Mouse (Mus musculus) activated CD4-positive, CD25-positive, alpha-beta regulatory T cell, adult 4 months (primary cell): ENCODE measurements around the gene Cuzd1. TPM values are rescaled to one million over a fixed set of nuclear protein-coding genes. Genes with fewer than 3 reads are reported as not detected.

ENCODE experiments used
- ATAC-seq: one replicate; pipeline ENCODE4 v1.8.0; 2017
- polyA plus RNA-seq, 2 experiments: library from polyadenylated mRNA; unstranded; fragments of 100-300 nt; shearing (Covaris generic); gene quantifications; one replicate each; pipeline ENCODE4 v1.2.1; 2017

Cuzd1 gene
- polyA plus RNA-seq: not detected

DNA sequence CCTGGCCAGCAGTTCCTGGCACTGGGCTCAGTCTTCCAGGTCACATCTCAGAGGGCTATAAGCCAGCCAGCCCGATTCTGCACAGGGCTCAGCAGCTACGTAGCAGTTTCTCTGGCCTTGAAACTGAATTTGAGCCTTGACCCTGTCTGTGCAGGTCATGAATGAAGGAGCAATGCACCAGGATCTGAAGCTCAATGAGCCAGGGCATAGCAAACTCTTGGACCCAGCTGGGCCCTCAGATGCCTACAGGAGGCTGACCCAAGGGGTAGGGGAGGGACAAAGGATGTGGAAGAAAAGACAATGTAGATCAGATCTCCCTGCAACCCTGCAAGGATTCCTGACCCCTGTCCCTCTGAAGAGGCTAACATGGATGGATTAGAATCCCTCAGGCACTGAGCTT is at the start of gene Cuzd1:
Gene Cuzd1, minus strand, starts transcription at position 101 of the 400 bp plus-strand sequence.
- ATAC-seq: no peak

GRCm38 (mm10) chr7:131371470-131371860 is 49.4 kb upstream of the Cuzd1 start:
- ATAC-seq: peak; percentile 0

DNA sequence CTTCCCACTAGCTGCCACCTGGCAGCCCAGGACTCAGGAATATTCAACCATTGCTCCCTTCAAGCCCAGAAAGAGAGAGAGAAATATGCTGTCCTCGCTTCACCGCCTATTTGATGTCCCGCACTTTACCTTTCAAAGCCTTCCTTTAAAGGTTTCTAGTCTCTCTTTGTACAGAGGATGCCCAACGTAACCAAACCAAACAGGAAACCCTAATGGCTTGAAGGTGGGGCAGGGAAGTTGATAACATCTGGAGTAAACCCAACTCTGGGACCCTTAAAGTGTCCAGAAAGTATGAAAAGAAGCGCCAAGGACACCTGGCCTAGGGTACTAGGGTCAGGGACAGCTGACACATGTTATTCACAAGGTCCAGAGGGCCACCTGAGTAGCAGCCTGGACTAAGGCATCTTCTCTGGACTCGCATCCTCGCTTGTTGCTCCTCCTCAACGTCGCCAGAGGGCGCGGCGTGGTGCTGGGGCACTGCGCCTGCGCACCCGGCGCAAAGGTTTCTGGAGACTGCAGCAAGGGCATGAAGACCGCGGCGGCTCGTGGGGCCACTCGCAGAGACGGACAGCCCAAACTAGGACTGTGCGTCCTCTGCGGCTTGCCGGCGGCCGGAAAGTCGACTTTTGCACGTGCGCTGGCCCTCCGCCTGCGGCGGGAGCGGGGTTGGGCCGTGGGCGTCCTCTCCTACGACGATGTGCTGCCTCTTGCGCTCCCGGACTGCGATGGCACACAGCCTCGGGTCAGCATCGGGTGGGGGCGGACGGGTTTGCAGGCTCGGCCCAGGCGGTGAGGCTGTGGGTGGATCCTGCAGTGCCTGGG is 48.8 kb upstream of the Cuzd1 start, which contains the start of gene Pstk:
Gene Pstk, plus strand, starts transcription at position 494 of the 822 bp plus-strand sequence.
- peak; percentile 86 for ATAC-seq

- ATAC-seq: no peak
These were observed 42.0 kb upstream of the Cuzd1 start for GRCm38 (mm10) chr7:131364131-131364530.

- peak; percentile 92 for ATAC-seq
These were observed 40.7 kb upstream of the Cuzd1 start, which contains the start of gene 2310057M21Rik for GRCm38 (mm10) chr7:131362615-131363300. Gene 2310057M21Rik (minus strand): TSS chr7:131362759.

DNA sequence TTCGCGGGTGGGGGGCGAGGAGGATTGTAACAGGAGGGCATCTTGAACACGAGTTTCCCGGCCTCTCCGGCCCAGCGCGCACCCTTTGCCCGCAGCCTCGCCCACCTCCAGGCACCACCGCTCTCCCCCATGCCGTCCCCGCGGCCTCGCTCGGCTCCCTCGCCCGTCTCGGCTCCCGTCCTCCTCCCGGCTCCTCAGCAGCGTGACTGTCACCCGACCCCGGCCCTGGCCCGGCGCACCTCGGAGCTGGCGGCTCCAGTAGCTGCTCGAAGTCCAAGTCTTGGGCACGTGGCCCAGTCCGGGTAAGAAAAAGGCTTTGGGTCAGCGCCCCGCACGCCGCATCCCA is 40.1 kb upstream of the Cuzd1 start:
- peak; percentile 58 for ATAC-seq

DNA sequence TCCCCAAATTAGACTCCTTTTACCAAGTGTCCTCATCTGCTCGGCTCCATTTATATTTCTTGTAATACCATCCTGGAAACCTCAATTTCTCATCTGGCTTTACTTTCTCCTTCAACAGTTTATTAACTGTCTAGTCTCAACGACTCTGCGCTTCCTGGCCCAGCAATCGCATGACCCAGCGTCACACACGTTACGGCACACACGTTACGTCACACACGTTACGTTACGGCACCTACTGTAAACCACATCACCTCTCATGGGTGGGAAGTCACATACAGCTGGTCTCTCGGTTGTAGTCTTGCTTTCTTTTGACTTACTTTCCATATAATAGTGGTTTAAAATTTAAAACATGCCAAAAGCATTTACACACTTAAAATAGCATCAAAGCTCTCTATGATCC is 34.0 kb upstream of the Cuzd1 start:
- ATAC-seq: no peak

DNA sequence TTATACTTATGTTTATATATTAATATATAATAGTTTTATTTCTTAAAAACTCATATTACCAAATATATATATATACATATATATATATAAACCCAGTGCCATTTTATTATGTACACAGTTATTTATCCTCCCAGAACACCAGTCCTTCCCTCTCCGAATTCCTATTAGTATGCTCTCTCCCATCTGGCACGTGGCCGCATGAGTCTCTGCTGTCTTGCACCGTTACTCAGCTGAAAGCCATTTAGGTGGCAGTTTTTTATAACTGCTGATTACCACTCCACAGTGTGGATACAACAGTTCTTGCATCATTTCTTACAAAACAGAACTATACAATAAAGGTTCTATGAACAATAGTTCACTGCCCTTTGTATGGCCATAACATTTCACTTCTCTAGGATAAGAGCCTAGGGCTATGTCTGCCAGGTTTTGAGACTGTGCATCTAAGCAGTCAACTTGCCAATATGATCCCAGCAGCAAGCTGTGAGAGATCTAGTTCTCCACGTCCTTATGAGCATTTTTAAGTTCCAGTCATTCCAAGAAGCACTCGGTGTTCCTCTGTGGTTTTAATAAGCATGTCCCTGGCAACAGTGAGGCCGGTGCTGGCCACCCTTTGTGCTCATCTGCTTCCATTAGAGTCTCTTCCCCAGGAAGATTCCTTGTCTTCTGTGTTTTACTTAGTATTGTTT is 23.9 kb upstream of the Cuzd1 start:
- no peak for ATAC-seq

DNA sequence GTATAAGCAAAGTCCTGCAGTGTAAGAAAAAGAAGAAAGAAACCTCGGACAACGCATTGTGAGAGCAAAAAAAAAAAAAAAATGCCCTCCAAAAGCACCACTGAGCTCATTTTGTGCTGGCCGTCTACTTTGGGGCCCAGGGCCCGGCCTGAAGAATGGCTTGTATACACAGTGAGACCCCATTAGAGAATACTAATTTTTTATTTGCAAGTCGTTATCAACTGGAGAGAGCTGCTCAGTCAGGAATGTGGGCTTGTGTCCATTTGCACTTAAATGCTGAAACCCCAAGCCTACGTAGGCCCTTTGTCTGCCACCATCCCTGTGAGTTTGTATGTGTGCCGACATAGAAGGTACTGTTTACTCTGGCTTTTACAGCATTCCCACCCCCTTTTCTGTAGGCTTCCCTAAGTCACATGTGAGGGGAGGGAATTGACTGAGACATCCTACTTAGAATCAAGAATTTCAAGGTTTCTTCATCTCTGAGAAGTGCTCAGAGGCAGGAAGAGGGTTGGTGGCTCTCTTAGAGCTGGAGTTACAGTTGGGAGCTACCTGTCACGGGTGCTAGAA is 15.5 kb upstream of the Cuzd1 start:
- no peak for ATAC-seq

DNA sequence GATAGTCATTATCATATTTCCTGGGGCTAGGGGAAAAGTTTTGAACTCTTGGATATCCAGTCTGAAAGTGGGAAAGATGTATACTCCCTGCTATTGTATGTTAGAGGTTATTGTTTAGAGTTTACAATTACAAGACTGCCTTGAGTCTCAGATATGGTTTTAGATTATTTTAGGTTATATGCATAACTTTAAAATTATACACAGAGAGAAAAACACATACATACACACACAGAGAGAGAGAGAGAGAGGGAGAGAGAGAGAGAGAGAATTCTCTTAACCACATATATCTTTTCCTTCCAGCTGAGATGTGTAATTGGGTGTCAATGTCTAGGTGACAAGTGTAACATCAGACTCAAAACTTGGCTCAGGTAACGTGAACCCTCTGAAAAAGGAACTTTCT is 11.5 kb upstream of the Cuzd1 start, which contains the start of gene Fam24a:
Gene Fam24a, plus strand, starts transcription at position 301 of the 400 bp plus-strand sequence.
- no peak for ATAC-seq

- no peak for ATAC-seq
These were observed 9.6 kb upstream of the Cuzd1 start for GRCm38 (mm10) chr7:131331688-131332087.

GRCm38 (mm10) chr7:131329416-131329815 is 7.3 kb upstream of the Cuzd1 start, which contains the start of gene Fam24b:
Gene Fam24b (minus strand): TSS chr7:131329516.
- ATAC-seq: no peak

GRCm38 (mm10) chr7:131327054-131327453 is 5.0 kb upstream of the Cuzd1 start:
- no peak for ATAC-seq

DNA sequence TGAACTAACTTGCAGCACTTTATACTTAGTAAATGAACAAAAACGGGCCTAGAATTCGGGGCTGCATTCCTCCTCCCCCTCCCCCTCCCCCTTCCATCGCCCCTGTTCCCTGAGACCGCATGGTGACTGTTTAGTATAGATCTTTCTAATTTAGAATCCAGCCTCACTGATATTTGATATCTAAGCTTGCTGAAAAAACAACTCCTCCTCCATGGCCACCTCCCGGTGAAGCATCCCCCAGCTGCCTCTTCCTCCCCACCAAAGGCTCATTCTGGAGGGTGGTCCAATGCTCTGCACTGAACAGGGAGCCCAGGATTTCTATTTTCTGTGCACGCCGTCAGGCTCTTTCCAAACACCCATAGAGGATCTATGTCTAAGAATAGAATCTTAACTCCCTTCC is 3.8 kb downstream of the Cuzd1 start:
- no peak for ATAC-seq

- no peak for ATAC-seq
These were observed 4.5 kb downstream of the Cuzd1 start for GRCm38 (mm10) chr7:131317587-131317986.

DNA sequence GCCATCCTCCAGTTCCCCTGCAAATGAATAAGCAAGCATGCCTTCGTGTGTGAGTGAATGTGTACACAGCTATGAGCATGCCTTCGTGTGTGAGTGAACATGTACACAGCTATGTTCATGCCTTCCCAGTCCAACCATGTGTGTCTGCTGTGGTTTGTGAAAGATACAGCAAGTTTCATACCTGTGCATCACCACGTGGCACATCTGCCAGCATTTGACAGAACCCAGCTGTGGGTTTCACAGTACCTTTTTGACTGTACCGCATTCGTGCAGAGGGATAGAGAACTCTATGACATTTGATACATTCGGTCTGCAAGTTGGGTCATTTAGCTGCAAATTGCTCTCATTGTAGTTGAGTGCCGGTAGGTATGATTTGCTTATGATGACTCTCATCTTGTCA is 7.6 kb downstream of the Cuzd1 start:
- no peak for ATAC-seq

DNA sequence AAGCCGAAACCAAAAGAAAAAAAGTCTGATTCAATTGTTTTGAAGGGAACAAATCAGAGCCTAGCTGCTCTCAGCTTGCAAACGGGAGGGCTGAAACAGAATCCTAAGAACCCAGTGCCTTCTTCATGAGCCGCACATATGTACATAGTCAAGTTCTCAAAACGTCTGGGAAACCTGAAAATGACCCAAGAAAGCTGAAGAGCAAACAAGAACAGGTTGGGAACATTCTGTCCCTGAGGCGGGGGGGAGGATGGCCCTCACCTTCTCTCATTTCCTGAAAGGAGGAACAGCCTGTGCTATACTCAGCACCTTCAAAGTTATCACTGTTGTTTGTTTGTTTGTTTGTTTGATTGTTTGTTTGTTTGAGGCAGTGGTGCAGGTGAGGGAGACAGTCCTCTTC is 15.4 kb downstream of the Cuzd1 start:
- no peak for ATAC-seq

GRCm38 (mm10) chr7:131303340-131303739 is 18.8 kb downstream of the Cuzd1 start:
- no peak for ATAC-seq

DNA sequence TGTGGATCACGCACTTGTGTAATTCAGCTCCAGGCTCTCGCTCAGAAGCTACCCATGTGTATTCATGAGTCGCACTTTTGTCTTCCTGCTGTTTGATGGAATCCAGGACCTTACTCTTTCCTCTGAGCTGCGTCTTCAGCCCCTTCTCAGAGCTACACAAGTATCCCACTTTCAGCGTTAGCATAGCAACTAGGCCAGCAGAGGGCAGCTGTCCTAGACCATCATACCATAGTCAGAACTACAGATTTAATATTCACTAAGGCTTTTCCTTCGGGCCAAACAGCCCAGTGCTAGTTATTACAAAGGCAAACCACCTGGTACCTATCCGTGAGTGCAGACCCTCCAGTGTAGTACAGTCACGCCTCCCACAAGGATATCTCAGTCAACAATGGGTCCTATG is 24.9 kb downstream of the Cuzd1 start:
- no peak for ATAC-seq

- ATAC-seq: no peak
These were observed 56.2 kb downstream of the Cuzd1 start for GRCm38 (mm10) chr7:131265851-131266250.

- ATAC-seq: no peak
These were observed 57.8 kb downstream of the Cuzd1 start for GRCm38 (mm10) chr7:131264251-131264650.

DNA sequence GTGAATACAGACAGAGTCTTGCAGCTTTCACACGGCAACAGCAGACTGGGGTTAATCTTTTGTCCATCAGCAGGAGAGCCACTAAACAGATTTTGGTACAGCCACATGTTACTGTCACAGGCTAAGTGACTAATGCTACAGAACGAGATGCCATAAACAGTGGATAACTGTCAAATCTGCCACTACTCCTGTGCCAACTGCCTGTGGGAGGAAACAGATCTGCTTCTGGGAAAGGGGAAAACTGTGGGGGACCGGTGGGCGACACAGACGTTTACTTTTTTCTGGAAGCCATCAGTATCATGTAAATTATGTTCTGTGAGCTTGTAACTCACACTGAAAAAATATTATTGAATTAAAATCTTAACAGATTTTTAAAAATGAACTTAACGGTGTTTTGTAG is 61.1 kb downstream of the Cuzd1 start:
- ATAC-seq: no peak
